Mouse (Mus musculus): ENCODE results near the gene Ythdf1. TPM values are rescaled to one million over a fixed set of nuclear protein-coding genes. Genes with fewer than 3 reads are reported as not detected.

The Ythdf1 gene
- polyA plus RNA-seq, 1 experiment = 21.3 TPM

GRCm38 (mm10) chr2:180885270-180885669 is 35.5 kb downstream of the Ythdf1 start:
- H3K4me1 ChIP-seq = no peaks in the 10 kb centered on the region
- no peaks in the 10 kb centered on the region for H3K36me3 ChIP-seq (replicated peaks; ENCODE audit: low read length)
- no peaks in the 10 kb centered on the region for H3K9me3 ChIP-seq
- no peak overlapping the region for H3K4me3 ChIP-seq (replicated peaks)
- no peak for TF ChIP-seq GATA1 (IDR thresholded peaks at IDR 0.05; ENCODE audit: borderline replicate concordance, low read length)
- no peak for TF ChIP-seq FLI1 (IDR thresholded peaks at IDR 0.05; ENCODE audit: low read length)
- H3K27me3 ChIP-seq (replicated peaks) = peaks cover 85% of the 10 kb centered on the region

GRCm38 (mm10) chr2:180881281-180881680 is 39.5 kb downstream of the Ythdf1 start:
- TF ChIP-seq FLI1 (IDR thresholded peaks at IDR 0.05; ENCODE audit: low read length) (no peak), GATA1 (IDR thresholded peaks at IDR 0.05; ENCODE audit: borderline replicate concordance, low read length) (no peak)
- Histone ChIP-seq H3K36me3 (replicated peaks; ENCODE audit: low read length) (no peaks in the 10 kb centered on the region), H3K4me1 (no peaks in the 10 kb centered on the region), H3K27me3 (replicated peaks) (peaks cover 73% of the 10 kb centered on the region), H3K9me3 (no peaks in the 10 kb centered on the region), H3K4me3 (replicated peaks) (no peak overlapping the region)

GRCm38 (mm10) chr2:180879365-180880067 is 41.2 kb downstream of the Ythdf1 start:
- TF ChIP-seq GATA1 (IDR thresholded peaks at IDR 0.05; ENCODE audit: borderline replicate concordance, low read length) (no peak), FLI1 (IDR thresholded peaks at IDR 0.05; ENCODE audit: low read length) (no peak)
- H3K36me3 ChIP-seq (replicated peaks; ENCODE audit: low read length) = no peaks in the 10 kb centered on the region
- H3K4me1 ChIP-seq = no peaks in the 10 kb centered on the region
- no peaks in the 10 kb centered on the region for H3K9me3 ChIP-seq
- H3K27me3 ChIP-seq (replicated peaks) = peaks cover 56% of the 10 kb centered on the region
- H3K4me3 ChIP-seq (replicated peaks) = no peak overlapping the region

GRCm38 (mm10) chr2:180870006-180870405 is 50.7 kb downstream of the Ythdf1 start:
- TF ChIP-seq FLI1 (IDR thresholded peaks at IDR 0.05; ENCODE audit: low read length) (no peak), GATA1 (IDR thresholded peaks at IDR 0.05; ENCODE audit: borderline replicate concordance, low read length) (no peak)
- H3K27me3 ChIP-seq (replicated peaks) = peaks cover 26% of the 10 kb centered on the region
- H3K9me3 ChIP-seq = no peaks in the 10 kb centered on the region
- no peak overlapping the region for H3K4me3 ChIP-seq (replicated peaks)
- no peaks in the 10 kb centered on the region for H3K4me1 ChIP-seq
- H3K36me3 ChIP-seq (replicated peaks; ENCODE audit: low read length) = no peaks in the 10 kb centered on the region

DNA sequence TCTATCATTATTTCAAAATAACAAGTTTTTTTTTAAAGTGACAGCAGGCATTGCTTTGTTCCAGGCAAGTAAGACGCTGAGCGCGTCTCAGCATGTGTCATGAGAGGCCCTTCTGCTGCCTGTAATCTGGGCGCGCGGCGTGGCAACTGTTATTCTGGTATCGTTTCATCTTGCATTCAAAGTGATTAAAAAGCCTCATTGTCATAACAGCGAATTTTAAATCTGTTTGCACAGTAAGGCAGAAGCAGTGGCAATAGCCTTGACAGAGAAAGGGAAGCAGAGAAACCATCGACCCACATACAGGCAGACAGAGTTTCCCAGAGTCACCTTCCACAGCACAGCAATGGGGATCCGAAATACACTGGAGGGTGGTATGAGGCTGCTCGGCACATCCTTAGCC is 59.2 kb downstream of the Ythdf1 start:
- no peak for TF ChIP-seq FLI1 (IDR thresholded peaks at IDR 0.05; ENCODE audit: low read length)
- no peak for TF ChIP-seq GATA1 (IDR thresholded peaks at IDR 0.05; ENCODE audit: borderline replicate concordance, low read length)
- Histone ChIP-seq H3K27me3 (replicated peaks) (peaks cover 46% of the 10 kb centered on the region), H3K4me1 (no peaks in the 10 kb centered on the region), H3K9me3 (0 out of 2 replicates have a peak, but pooled peaks cover 2% of the 10 kb centered on the region), H3K36me3 (replicated peaks; ENCODE audit: low read length) (no peaks in the 10 kb centered on the region), H3K4me3 (replicated peaks) (no peak overlapping the region)

GRCm38 (mm10) chr2:180857121-180857520 is 63.6 kb downstream of the Ythdf1 start:
- Histone ChIP-seq H3K36me3 (replicated peaks; ENCODE audit: low read length) (no peaks in the 10 kb centered on the region), H3K9me3 (no peaks in the 10 kb centered on the region), H3K4me3 (replicated peaks) (no peak overlapping the region), H3K27me3 (replicated peaks) (peaks cover 73% of the 10 kb centered on the region), H3K4me1 (no peaks in the 10 kb centered on the region)
- TF ChIP-seq GATA1 (IDR thresholded peaks at IDR 0.05; ENCODE audit: borderline replicate concordance, low read length) (no peak), FLI1 (IDR thresholded peaks at IDR 0.05; ENCODE audit: low read length) (no peak)

DNA sequence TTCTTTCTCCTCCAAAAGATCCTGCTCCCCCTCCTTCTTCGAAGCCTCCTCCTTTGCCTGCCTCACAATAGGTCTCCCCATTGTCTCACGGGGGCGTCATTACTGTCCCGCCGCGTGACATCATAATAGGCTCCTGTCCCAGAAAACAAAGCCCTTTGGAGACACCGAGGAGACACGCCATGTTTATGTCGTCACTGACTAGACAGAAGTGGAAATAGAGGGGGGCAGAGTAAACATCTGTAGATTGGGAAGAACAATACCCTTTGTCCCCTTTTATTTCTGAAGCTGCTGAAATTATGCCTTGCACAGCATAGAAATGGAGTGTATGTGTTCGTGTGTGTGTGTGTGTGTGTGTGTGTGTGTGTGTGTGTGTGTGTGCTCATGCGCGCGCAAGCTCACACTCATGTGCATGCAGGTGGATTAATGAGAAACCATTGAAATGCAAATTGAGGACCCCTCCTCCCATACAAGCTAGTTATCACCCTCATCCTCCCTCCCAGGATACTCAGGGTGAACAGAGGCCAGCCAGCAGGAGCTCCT is 65.7 kb downstream of the Ythdf1 start:
- Histone ChIP-seq H3K36me3 (replicated peaks; ENCODE audit: low read length) (no peaks in the 10 kb centered on the region), H3K4me3 (replicated peaks) (no peak overlapping the region), H3K4me1 (no peaks in the 10 kb centered on the region), H3K9me3 (no peaks in the 10 kb centered on the region), H3K27me3 (replicated peaks) (peaks cover 67% of the 10 kb centered on the region)
- TF ChIP-seq FLI1 (IDR thresholded peaks at IDR 0.05; ENCODE audit: low read length) = no peak
- no peak for TF ChIP-seq GATA1 (IDR thresholded peaks at IDR 0.05; ENCODE audit: borderline replicate concordance, low read length)

Other genes starting within 250 kb of the Ythdf1 start
- gene Dido1, start 210.9 kb downstream of the Ythdf1 start, polyA plus RNA-seq (2012; ENCODE audit: insufficient read depth, low replicate concordance) = 3.4 and 8.4 TPM in 2 replicates
- 10.8 TPM in 1 of 2 replicates, not detected in the other for gene Gid8, start 210.8 kb downstream of the Ythdf1 start, polyA plus RNA-seq (2012; ENCODE audit: insufficient read depth, low replicate concordance)
- gene Slc17a9, start 195.7 kb downstream of the Ythdf1 start, polyA plus RNA-seq (2012; ENCODE audit: insufficient read depth, low replicate concordance) = 3.5 and 6.1 TPM in 2 replicates
- not detected in 2 replicates for gene Bhlhe23, start 144.0 kb downstream of the Ythdf1 start, polyA plus RNA-seq (2012; ENCODE audit: insufficient read depth, low replicate concordance)
- gene Birc7, start 8.1 kb upstream of the Ythdf1 start, polyA plus RNA-seq (2012; ENCODE audit: insufficient read depth, low replicate concordance) = not detected in 2 replicates
- not detected in 2 replicates for gene Nkain4, start 33.8 kb upstream of the Ythdf1 start, polyA plus RNA-seq (2012; ENCODE audit: insufficient read depth, low replicate concordance)
- 10.9 and 22.8 TPM in 2 replicates for gene Arfgap1, start 46.3 kb upstream of the Ythdf1 start, polyA plus RNA-seq (2012; ENCODE audit: insufficient read depth, low replicate concordance)
- gene Col20a1, start 65.6 kb upstream of the Ythdf1 start, polyA plus RNA-seq (2012; ENCODE audit: insufficient read depth, low replicate concordance) = 3.0 and 9.2 TPM in 2 replicates
- gene Chrna4, start 122.6 kb upstream of the Ythdf1 start, polyA plus RNA-seq (2012; ENCODE audit: insufficient read depth, low replicate concordance) = not detected in 2 replicates
- gene Kcnq2, start 214.4 kb upstream of the Ythdf1 start, polyA plus RNA-seq (2012; ENCODE audit: insufficient read depth, low replicate concordance) = not detected in 2 replicates
- gene Eef1a2, start 236.1 kb upstream of the Ythdf1 start, polyA plus RNA-seq (2012; ENCODE audit: insufficient read depth, low replicate concordance) = not detected in 2 replicates

Measured in megakaryocyte, embryonic 14.5 days (primary cell).